Mouse (Mus musculus) retina, adult 2 months (tissue): ENCODE measurements at regions not wholly inside any gene's neighbourhood (a gene's known extent, or its start where the extent isn't known, plus 50 kb on each side); places are given as distances from the start of the nearest gene placed in this dataset.
"Not testable (repeated sequence)": the region's sequence is repeated elsewhere in the genome, so short reads cannot be mapped to it uniquely, and the experiment has no call there.

Experiments
- DNase-seq: peaks from one replicate; pipeline ENCODE4 v3.0.0-alpha.2; 2012; ENCODE audit warnings: low read depth, low spot score

GRCm38 (mm10) chr8:19976461-19976860 lies 73.3 kb downstream of the Gm31371 start:
- DNase-seq = not testable (repeated sequence)

GRCm38 (mm10) chr8:19979536-19980345 lies 76.5 kb downstream of the Gm31371 start:
- DNase-seq = peak; percentile 64

- DNase-seq = not testable (repeated sequence)
These were observed 77.1 kb downstream of the Gm31371 start for GRCm38 (mm10) chr8:19980346-19980726.

GRCm38 (mm10) chr8:20008106-20008505 lies 104.9 kb downstream of the Gm31371 start:
- not testable (repeated sequence) for DNase-seq

- not testable (repeated sequence) for DNase-seq
These were observed 107.8 kb downstream of the Gm31371 start for GRCm38 (mm10) chr8:20010947-20011346.

- not testable (repeated sequence) for DNase-seq
These were observed 110.1 kb downstream of the Gm31371 start for GRCm38 (mm10) chr8:20013278-20013677.

GRCm38 (mm10) chr8:20014451-20015130 lies 111.4 kb downstream of the Gm31371 start:
- DNase-seq = not testable (repeated sequence)

GRCm38 (mm10) chr8:20015411-20016081 lies 112.4 kb downstream of the Gm31371 start:
- DNase-seq = not testable (repeated sequence)

GRCm38 (mm10) chr8:20016082-20016840 lies 113.1 kb downstream of the Gm31371 start:
- DNase-seq = not testable (repeated sequence)

GRCm38 (mm10) chr8:20025521-20025920 lies 122.3 kb downstream of the Gm31371 start:
- not testable (repeated sequence) for DNase-seq

GRCm38 (mm10) chr8:20027956-20028355 lies 124.8 kb downstream of the Gm31371 start:
- not testable (repeated sequence) for DNase-seq

GRCm38 (mm10) chr8:20030131-20030530 lies 126.9 kb downstream of the Gm31371 start:
- DNase-seq = not testable (repeated sequence)

- not testable (repeated sequence) for DNase-seq
These were observed 154.4 kb downstream of the Gm31371 start for GRCm38 (mm10) chr8:20057626-20058025.

GRCm38 (mm10) chr8:20098121-20098520 lies 194.9 kb downstream of the Gm31371 start:
- DNase-seq = not testable (repeated sequence)

GRCm38 (mm10) chr8:20100241-20100640 lies 197.0 kb downstream of the Gm31371 start:
- DNase-seq = not testable (repeated sequence)

- not testable (repeated sequence) for DNase-seq
These were observed 199.2 kb downstream of the Gm31371 start for GRCm38 (mm10) chr8:20102374-20102773.

- not testable (repeated sequence) for DNase-seq
These were observed 204.0 kb downstream of the Gm31371 start for GRCm38 (mm10) chr8:20107154-20107553.

GRCm38 (mm10) chr8:20116785-20117184 lies 213.6 kb downstream of the Gm31371 start:
- not testable (repeated sequence) for DNase-seq

- DNase-seq = not testable (repeated sequence)
These were observed 216.4 kb downstream of the Gm31371 start for GRCm38 (mm10) chr8:20119581-20119980.

- not testable (repeated sequence) for DNase-seq
These were observed 217.0 kb downstream of the Gm31371 start for GRCm38 (mm10) chr8:20120186-20120585.

GRCm38 (mm10) chr8:20121391-20121909 lies 218.3 kb downstream of the Gm31371 start:
- not testable (repeated sequence) for DNase-seq
